Mouse (Mus musculus): ENCODE results near the gene Fam78a. TPM values are rescaled to one million over a fixed set of nuclear protein-coding genes. Genes with fewer than 3 reads are reported as not detected.

Gene Fam78a
- polyA plus RNA-seq (2015; fragmentation: Nextera tagmentation; extraction: Ambion mirVana), result 2.5 TPM in 2 replicates

GRCm38 (mm10) chr2:32084111-32084871 lies at the start of gene Fam78a:
TSS of gene Fam78a (minus strand) at chr2:32084857.
- H3K4me1 ChIP-seq (ENCODE audit: insufficient read depth, low read depth, low read length), result peaks cover 7% of the 10 kb centered on the region; the same call in 1 of the 2 replicates
- no peak for TF ChIP-seq EP300 (IDR thresholded peaks at IDR 0.05)
- TF ChIP-seq CTCF (IDR thresholded peaks at IDR 0.05), result no peak
- H3K9me3 ChIP-seq (ENCODE audit: low read length), result no peaks in the 10 kb centered on the region
- H3K9ac ChIP-seq (replicated peaks; ENCODE audit: low read depth), result no peak within 1 kb of the TSS
- under 1% methylated on average over 62 of the region's 68 CpGs for WGBS
- H3K36me3 ChIP-seq (ENCODE audit: insufficient read depth, low read length), result no peaks in the 10 kb centered on the region
- H3K4me2 ChIP-seq (replicated peaks; ENCODE audit: low read depth, low read length), result peak within 1 kb of the TSS; percentile 86
- H3K4me3 ChIP-seq (ENCODE audit: low read depth, low read length), result peak within 1 kb of the TSS; percentile 57
- DNase-seq (ENCODE audit: low spot score) (peak; percentile 49), ATAC-seq (0 out of 2 replicates have a peak, but pooled peaks have one; percentile 16)
- no peak within 1 kb of the TSS for H3K27ac ChIP-seq (ENCODE audit: low read length)
- peaks cover 29% of the 10 kb centered on the region for H3K27me3 ChIP-seq (replicated peaks; ENCODE audit: insufficient read depth, low read length)

- peak; percentile 93 for DNase-seq (ENCODE audit: low spot score)
- 0% methylated on average over 2 of the region's 2 CpGs for WGBS
Observed at GRCm38 (mm10) chr2:32134039-32134438, 49.4 kb upstream of the Fam78a start.

GRCm38 (mm10) chr2:32132567-32132992 lies 47.9 kb upstream of the Fam78a start:
- ATAC-seq (peak; percentile 42), DNase-seq (ENCODE audit: low spot score) (peak; percentile 83)
- Histone ChIP-seq H3K9me3 (ENCODE audit: low read length) (no peaks in the 10 kb centered on the region), H3K4me2 (replicated peaks; ENCODE audit: low read depth, low read length) (no peak overlapping the region), H3K4me3 (ENCODE audit: low read depth, low read length) (no peak overlapping the region), H3K9ac (replicated peaks; ENCODE audit: low read depth) (no peak overlapping the region), H3K27me3 (replicated peaks; ENCODE audit: insufficient read depth, low read length) (no peaks in the 10 kb centered on the region), H3K27ac (ENCODE audit: low read length) (no peak overlapping the region), H3K36me3 (ENCODE audit: insufficient read depth, low read length) (no peaks in the 10 kb centered on the region), H3K4me1 (ENCODE audit: insufficient read depth, low read depth, low read length) (peaks cover 2% of the 10 kb centered on the region; the same call in 1 of the 2 replicates)
- TF ChIP-seq EP300 (IDR thresholded peaks at IDR 0.05), result no peak
- TF ChIP-seq CTCF (IDR thresholded peaks at IDR 0.05), result no peak
- 4% methylated on average over 12 of the region's 12 CpGs for WGBS

More at GRCm38 (mm10) chr2:32134039-32134438, 49.4 kb upstream of the Fam78a start:
- H3K4me3 ChIP-seq (ENCODE audit: low read depth, low read length), result no peak overlapping the region
- no peaks in the 10 kb centered on the region for H3K27me3 ChIP-seq (replicated peaks; ENCODE audit: insufficient read depth, low read length)
- TF ChIP-seq CTCF (IDR thresholded peaks at IDR 0.05), result peak; percentile 94
- no peak for TF ChIP-seq EP300 (IDR thresholded peaks at IDR 0.05)
- 0 out of 2 replicates have a peak, but pooled peaks have one; percentile 1 for ATAC-seq
- H3K27ac ChIP-seq (ENCODE audit: low read length), result no peak overlapping the region
- no peak overlapping the region for H3K9ac ChIP-seq (replicated peaks; ENCODE audit: low read depth)
- no peak overlapping the region for H3K4me2 ChIP-seq (replicated peaks; ENCODE audit: low read depth, low read length)
- peaks cover 2% of the 10 kb centered on the region; the same call in 1 of the 2 replicates for H3K4me1 ChIP-seq (ENCODE audit: insufficient read depth, low read depth, low read length)
- H3K36me3 ChIP-seq (ENCODE audit: insufficient read depth, low read length), result no peaks in the 10 kb centered on the region
- H3K9me3 ChIP-seq (ENCODE audit: low read length), result no peaks in the 10 kb centered on the region

GRCm38 (mm10) chr2:32131866-32132566 lies 47.4 kb upstream of the Fam78a start:
- Histone ChIP-seq H3K4me2 (replicated peaks; ENCODE audit: low read depth, low read length) (no peak overlapping the region), H3K27me3 (replicated peaks; ENCODE audit: insufficient read depth, low read length) (no peaks in the 10 kb centered on the region), H3K9me3 (ENCODE audit: low read length) (no peaks in the 10 kb centered on the region), H3K27ac (ENCODE audit: low read length) (no peak overlapping the region), H3K36me3 (ENCODE audit: insufficient read depth, low read length) (no peaks in the 10 kb centered on the region), H3K4me3 (ENCODE audit: low read depth, low read length) (no peak overlapping the region), H3K4me1 (ENCODE audit: insufficient read depth, low read depth, low read length) (peaks cover 2% of the 10 kb centered on the region; the same call in 1 of the 2 replicates), H3K9ac (replicated peaks; ENCODE audit: low read depth) (no peak overlapping the region)
- no peak for TF ChIP-seq CTCF (IDR thresholded peaks at IDR 0.05)
- no peak for TF ChIP-seq EP300 (IDR thresholded peaks at IDR 0.05)
- no peak for ATAC-seq
- no peak for DNase-seq (ENCODE audit: low spot score)
- WGBS, result 72% methylated on average over 6 of the region's 6 CpGs

GRCm38 (mm10) chr2:32131205-32131834 lies 46.7 kb upstream of the Fam78a start:
- Histone ChIP-seq H3K4me3 (ENCODE audit: low read depth, low read length) (no peak overlapping the region), H3K27me3 (replicated peaks; ENCODE audit: insufficient read depth, low read length) (no peaks in the 10 kb centered on the region), H3K9ac (replicated peaks; ENCODE audit: low read depth) (no peak overlapping the region), H3K4me2 (replicated peaks; ENCODE audit: low read depth, low read length) (no peak overlapping the region), H3K4me1 (ENCODE audit: insufficient read depth, low read depth, low read length) (peaks cover 2% of the 10 kb centered on the region; the same call in 1 of the 2 replicates), H3K27ac (ENCODE audit: low read length) (no peak overlapping the region), H3K36me3 (ENCODE audit: insufficient read depth, low read length) (no peaks in the 10 kb centered on the region), H3K9me3 (ENCODE audit: low read length) (no peaks in the 10 kb centered on the region)
- TF ChIP-seq CTCF (IDR thresholded peaks at IDR 0.05) (no peak), EP300 (IDR thresholded peaks at IDR 0.05) (no peak)
- 61% methylated on average over 9 of the region's 9 CpGs for WGBS
- no peak for DNase-seq (ENCODE audit: low spot score)
- ATAC-seq, result no peak

- DNase-seq (ENCODE audit: low spot score), result peak; percentile 69
- TF ChIP-seq CTCF (IDR thresholded peaks at IDR 0.05) (peak; percentile 84), EP300 (IDR thresholded peaks at IDR 0.05) (no peak)
- Histone ChIP-seq H3K27me3 (replicated peaks; ENCODE audit: insufficient read depth, low read length) (no peaks in the 10 kb centered on the region), H3K9me3 (ENCODE audit: low read length) (no peaks in the 10 kb centered on the region), H3K36me3 (ENCODE audit: insufficient read depth, low read length) (no peaks in the 10 kb centered on the region), H3K4me1 (ENCODE audit: insufficient read depth, low read depth, low read length) (peaks cover 2% of the 10 kb centered on the region; the same call in 1 of the 2 replicates), H3K4me2 (replicated peaks; ENCODE audit: low read depth, low read length) (0 out of 2 replicates have a peak overlapping the region, but pooled peaks have one; percentile 17), H3K27ac (ENCODE audit: low read length) (no peak overlapping the region), H3K4me3 (ENCODE audit: low read depth, low read length) (no peak overlapping the region), H3K9ac (replicated peaks; ENCODE audit: low read depth) (no peak overlapping the region)
- ATAC-seq, result no peak
- 33% methylated on average over 6 of the region's 6 CpGs for WGBS
Observed at GRCm38 (mm10) chr2:32130435-32130834, 45.8 kb upstream of the Fam78a start.

Measured in lung, postnatal 0 days (tissue).